Mouse (Mus musculus) skeletal muscle tissue, postnatal 0 days (tissue): ENCODE results near the gene Gdf5. TPM values are rescaled to one million over a fixed set of nuclear protein-coding genes. Genes with fewer than 3 reads are reported as not detected.

Experiments
- polyA plus RNA-seq: library from polyadenylated mRNA; unstranded; fragments of >200 nt; fragmentation: Nextera tagmentation; extraction: Ambion mirVana; gene quantifications from 2 replicates; pipeline ENCODE4 v1.2.1, GENCODE M21; 2015

Gene Gdf5
- 0.10 and 0.35 TPM in 2 replicates for polyA plus RNA-seq

GRCm38 (mm10) chr2:155945124-155945523 is at the start of gene Gdf5:
Gene Gdf5 (minus strand): TSS chr2:155945367.

GRCm38 (mm10) chr2:155956134-155957059 is 11.2 kb upstream of the Gdf5 start, which contains the start of gene Cep250:
Gene Cep250 (plus strand): TSS chr2:155956458.

GRCm38 (mm10) chr2:155940681-155941080 is 4.5 kb downstream of the Gdf5 start, which contains the start of gene Gm15557:
Gene Gm15557 (plus strand): TSS chr2:155940728.

GRCm38 (mm10) chr2:155929531-155930442 is 15.4 kb downstream of the Gdf5 start, which contains the start of gene Uqcc1:
Gene Uqcc1 (minus strand): TSS chr2:155930310.

Other genes with a start within 250 kb of the Gdf5 start
- 13.3 and 14.7 TPM in 2 replicates for gene Edem2, start 215.9 kb downstream of the Gdf5 start, polyA plus RNA-seq
- gene Gm17581, start 209.5 kb downstream of the Gdf5 start, polyA plus RNA-seq = not detected in 2 replicates
- gene Procr, start 194.2 kb downstream of the Gdf5 start, polyA plus RNA-seq = 9.4 and 10.1 TPM in 2 replicates
- gene Mmp24, start 170.0 kb downstream of the Gdf5 start, polyA plus RNA-seq = not detected in 2 replicates
- 15.3 and 20.0 TPM in 2 replicates for gene BC029722, start 125.9 kb downstream of the Gdf5 start, polyA plus RNA-seq
- 107 and 121 TPM in 2 replicates for gene Eif6, start 118.4 kb downstream of the Gdf5 start, polyA plus RNA-seq
- 0.04 and 0.18 TPM in 2 replicates for gene Fam83c, start 110.5 kb downstream of the Gdf5 start, polyA plus RNA-seq
- gene Uqcc1, start 15.1 kb downstream of the Gdf5 start, polyA plus RNA-seq = 73.2 and 74.7 TPM in 2 replicates
- not detected in 2 replicates for gene Gm15557, start 4.6 kb downstream of the Gdf5 start, polyA plus RNA-seq
- 4.7 and 5.8 TPM in 2 replicates for gene Cep250, start 11.1 kb upstream of the Gdf5 start, polyA plus RNA-seq
- gene 6430550D23Rik, start 62.6 kb upstream of the Gdf5 start, polyA plus RNA-seq = 0.67 and 1.0 TPM in 2 replicates
- gene Ergic3, start 62.7 kb upstream of the Gdf5 start, polyA plus RNA-seq = 83.9 and 102 TPM in 2 replicates
- gene Fer1l4, start 107.6 kb upstream of the Gdf5 start, polyA plus RNA-seq = not detected in 2 replicates
- gene Spag4, start 119.8 kb upstream of the Gdf5 start, polyA plus RNA-seq = 0.41 and 1.0 TPM in 2 replicates
- 16.6 and 17.6 TPM in 2 replicates for gene Cpne1, start 166.6 kb upstream of the Gdf5 start, polyA plus RNA-seq
- 7.7 and 8.2 TPM in 2 replicates for gene Rbm12, start 166.6 kb upstream of the Gdf5 start, polyA plus RNA-seq
- 5.9 and 6.4 TPM in 2 replicates for gene Gm28036, start 181.7 kb upstream of the Gdf5 start, polyA plus RNA-seq
- gene Romo1, start 198.7 kb upstream of the Gdf5 start, polyA plus RNA-seq = 401 and 417 TPM in 2 replicates
- gene Nfs1, start 198.8 kb upstream of the Gdf5 start, polyA plus RNA-seq = 47.7 and 53.0 TPM in 2 replicates
- 303 and 306 TPM in 2 replicates for gene Rbm39, start 234.9 kb upstream of the Gdf5 start, polyA plus RNA-seq